Mouse (Mus musculus) heart, adult 11 months (tissue): ENCODE measurements at regions not wholly inside any gene's neighbourhood (a gene's known extent, or its start where the extent isn't known, plus 50 kb on each side); places are given as distances from the start of the nearest gene placed in this dataset.

Source experiments
- DNase-seq: peaks from one replicate; pipeline ENCODE4 v3.0.0; 2022

GRCm38 (mm10) chr14:54097026-54097425 lies 156.9 kb downstream of the Dad1 start:
- DNase-seq: no peak

GRCm38 (mm10) chr14:54092444-54092843 lies 161.5 kb downstream of the Dad1 start:
- peak; percentile 78 for DNase-seq

- no peak for DNase-seq
Measured at GRCm38 (mm10) chr14:54086660-54087059, 167.2 kb downstream of the Dad1 start.

DNA sequence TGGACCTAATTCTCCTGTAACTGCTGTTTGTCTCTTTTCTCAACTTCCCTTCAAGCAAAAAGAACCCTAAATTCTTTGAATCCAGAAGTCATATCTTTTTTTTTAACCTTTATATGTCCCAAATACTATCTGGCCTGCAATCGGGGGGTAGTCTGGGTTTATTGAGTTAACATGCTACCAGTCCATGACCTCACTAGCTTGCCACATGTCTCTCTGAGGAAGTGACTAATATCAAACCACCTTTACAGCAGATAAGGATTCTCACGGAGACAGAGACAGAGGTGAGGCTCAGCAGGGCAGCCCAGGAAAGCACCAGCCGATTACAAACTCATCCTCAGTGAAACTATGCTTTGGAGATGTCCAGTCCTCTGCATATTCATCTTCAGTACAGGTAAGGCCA lies 179.2 kb downstream of the Dad1 start:
- no peak for DNase-seq

DNA sequence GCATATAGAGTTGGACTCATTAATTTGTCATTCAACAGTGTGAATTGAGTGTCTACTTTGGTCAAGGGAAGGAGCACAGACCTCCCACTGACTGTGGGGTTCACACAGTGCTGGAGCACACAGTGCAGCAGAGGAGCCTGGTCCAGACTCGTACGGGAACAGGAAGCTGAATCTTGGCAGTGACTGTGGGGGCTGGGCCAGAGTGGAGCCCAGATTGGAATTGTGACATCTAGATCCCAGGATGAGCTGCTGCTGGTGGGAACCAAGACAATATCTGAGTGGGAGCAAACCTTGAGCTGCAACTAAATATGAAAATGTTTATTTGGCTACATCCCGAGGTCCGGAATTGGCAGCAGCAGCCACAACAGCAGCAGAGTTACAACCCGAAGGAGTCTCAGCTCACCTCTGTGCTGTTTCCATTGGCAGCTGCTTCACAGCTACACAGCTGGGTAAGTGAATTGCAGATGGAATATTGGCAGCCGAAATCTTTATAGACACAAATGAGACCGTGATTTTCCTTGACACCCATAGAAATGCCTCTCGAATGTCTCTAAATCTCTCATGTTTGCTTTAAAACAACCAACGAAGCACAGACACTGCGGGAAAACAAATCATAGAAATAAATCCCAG lies 181.5 kb downstream of the Dad1 start:
- peak; percentile 90 for DNase-seq

DNA sequence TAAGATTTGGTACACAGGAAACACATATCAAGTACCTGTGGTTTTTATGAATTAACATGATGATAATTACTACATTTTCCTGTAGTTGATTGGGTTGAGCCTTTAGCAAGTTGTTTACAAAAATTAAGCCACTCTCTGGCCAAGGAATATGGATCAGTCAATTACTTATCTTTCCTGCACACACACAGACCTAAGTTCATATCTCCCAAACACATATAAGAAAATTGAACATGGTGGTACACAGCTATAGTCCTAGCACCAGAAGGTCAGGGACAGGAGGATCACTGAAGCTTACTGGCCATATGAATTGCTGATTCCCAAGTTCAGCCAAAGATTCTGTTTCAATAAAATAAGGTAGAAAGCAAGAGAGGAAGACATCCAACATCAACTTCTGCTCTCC lies 183.7 kb downstream of the Dad1 start:
- DNase-seq: no peak

GRCm38 (mm10) chr14:54068684-54069083 lies 185.2 kb downstream of the Dad1 start:
- peak; percentile 36 for DNase-seq

GRCm38 (mm10) chr14:54065466-54065865 lies 188.4 kb downstream of the Dad1 start:
- no peak for DNase-seq

DNA sequence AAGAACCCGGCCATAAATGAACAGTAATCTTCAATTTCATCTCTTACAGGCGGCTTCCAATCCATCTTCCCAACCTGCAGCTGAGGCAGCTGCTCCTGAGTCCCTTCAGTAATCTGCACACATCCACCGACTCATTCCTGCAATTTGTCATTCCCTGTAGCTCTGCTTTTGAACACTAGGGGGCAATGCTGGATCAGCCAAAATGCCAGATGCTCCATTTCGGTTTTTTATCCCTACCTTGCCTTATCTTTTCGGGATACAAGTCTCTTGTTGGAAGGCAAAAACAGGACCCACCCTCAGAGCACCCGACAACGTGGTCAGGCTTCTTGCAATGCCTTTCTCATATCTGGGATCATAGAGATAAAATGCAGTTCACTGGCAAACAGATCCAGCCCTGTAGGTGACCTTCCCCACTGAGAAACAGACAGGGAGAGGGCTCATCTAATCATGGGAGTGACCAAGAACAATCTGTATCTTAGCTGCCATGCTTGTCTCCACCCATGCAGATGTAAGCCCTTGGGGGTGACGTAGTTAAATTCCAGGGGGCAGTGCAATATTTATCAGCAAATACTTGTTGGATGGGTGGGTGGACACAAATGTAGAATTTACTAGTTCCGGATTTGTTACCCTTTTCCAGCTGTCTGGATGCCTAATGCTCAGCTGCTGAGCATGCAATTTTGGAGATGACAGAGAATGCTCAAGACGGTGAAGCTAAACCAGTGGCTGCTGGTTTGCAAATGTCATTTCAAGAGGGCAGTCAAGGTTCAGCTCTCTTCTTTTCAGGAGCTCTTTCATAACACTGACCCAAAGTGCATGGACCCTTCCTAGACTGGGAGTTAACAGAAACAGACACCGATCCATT lies 189.1 kb downstream of the Dad1 start:
- DNase-seq: peak; percentile 89

- peak; percentile 84 for DNase-seq
Measured at GRCm38 (mm10) chr14:54061570-54061969, 192.3 kb downstream of the Dad1 start.

- peak; percentile 88 for DNase-seq
Measured at GRCm38 (mm10) chr14:54059776-54060175, 194.1 kb downstream of the Dad1 start.

- peak; percentile 50 for DNase-seq
Measured at GRCm38 (mm10) chr14:54059096-54059495, 194.8 kb downstream of the Dad1 start.

DNA sequence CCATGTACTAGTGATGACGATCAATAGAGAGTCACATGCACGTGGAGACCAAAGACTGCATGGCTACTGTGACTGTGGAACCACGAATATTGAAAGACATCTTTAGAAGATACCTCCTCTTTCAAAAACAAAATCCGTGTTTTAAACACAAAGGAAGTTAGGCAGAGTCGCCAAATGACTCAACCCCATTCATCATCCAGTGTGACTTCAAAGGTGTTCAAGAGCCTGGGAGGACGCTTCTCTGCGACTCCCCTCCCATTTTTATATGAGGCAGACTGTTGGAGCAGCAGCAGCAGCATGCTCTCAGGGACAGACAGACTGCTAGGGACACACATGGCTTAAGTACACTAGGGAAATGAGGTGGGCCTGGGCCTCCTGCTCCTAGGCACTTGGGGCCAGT lies 197.2 kb downstream of the Dad1 start:
- DNase-seq: peak; percentile 64

GRCm38 (mm10) chr14:54055390-54055789 lies 198.5 kb downstream of the Dad1 start:
- DNase-seq: no peak

- peak; percentile 73 for DNase-seq
Measured at GRCm38 (mm10) chr14:54042286-54042685, 211.6 kb downstream of the Dad1 start.

GRCm38 (mm10) chr14:54040644-54041043 lies 213.3 kb downstream of the Dad1 start:
- DNase-seq: no peak

DNA sequence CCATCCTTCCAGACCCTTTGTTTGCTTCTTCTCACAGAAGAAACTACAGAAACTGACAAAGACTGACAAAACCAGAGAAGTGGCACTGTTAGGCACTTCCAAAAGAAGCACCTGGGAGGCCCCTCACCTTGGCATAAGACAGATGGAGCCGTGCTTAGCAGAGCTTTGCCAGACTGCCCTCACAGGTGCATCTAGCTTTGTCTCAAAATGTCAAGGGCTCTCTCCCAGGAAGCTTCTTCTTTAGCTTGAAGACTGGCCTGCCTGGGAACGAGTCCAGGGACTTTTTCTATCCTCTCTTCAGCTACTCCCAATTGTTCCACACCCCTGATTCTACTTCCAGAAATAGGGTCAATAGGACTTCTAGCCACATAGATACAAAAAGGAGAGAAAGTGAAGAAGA lies 219.4 kb downstream of the Dad1 start:
- DNase-seq: no peak

DNA sequence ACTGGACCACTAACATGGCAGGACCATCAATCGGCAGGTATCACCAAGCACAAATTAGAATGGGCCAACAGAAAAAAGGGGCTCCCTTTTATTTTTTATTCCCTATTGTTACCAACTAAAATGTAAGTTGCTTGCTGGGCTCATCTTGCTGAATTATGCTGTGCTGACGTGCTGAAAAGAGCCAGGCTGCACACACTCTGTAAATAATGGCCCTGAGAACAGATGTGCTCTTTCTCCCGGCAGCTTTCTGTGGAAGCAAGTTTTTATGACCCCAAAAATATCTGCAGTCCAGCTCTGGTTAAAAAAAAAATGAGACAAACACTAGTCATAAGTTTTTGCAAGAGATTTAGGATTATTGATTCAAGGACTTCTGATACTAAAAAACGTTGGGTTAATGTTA lies 230.4 kb downstream of the Dad1 start:
- DNase-seq: no peak

DNA sequence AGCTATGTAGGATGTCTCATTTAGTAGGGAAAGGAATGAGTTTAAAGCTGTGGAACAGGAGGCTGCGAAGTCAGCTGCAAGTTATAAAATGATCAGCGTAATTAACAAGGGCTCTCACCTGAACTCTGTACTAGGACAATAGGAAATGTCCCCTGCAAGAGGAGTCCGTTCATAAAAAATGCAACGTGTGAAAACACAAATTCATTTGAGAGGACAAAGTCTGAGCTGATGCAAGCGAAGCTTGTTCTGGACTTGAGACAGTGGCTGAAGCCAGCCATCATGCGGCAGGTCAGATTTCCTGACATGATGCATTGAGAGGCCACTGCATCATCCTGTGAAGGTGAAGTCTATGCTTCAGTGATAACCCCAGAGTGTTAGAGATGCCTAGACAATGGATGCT lies 232.5 kb downstream of the Dad1 start:
- DNase-seq: no peak

- no peak for DNase-seq
Measured at GRCm38 (mm10) chr14:54014628-54015027, 239.3 kb downstream of the Dad1 start.

DNA sequence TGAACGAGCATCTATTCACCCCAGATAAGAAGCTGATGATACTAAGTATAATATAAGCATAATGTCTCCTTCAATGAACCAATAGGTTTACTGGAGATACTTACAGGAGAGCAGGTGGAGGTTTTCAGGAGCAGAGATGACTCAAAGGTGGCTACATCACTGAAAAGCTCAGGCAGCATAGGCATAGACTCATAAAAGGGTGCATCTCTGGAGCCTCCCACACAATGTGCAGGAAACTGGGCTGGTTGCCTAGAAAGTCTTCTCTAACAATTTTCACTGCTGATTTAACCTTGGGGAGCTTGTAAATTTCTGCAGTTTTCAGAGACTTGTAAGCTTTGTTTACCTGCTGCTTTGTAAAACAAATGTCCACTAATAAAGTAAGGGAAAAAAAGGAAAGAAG lies 251.8 kb downstream of the Dad1 start:
- no peak for DNase-seq

GRCm38 (mm10) chr14:54000527-54000926 lies 253.4 kb downstream of the Dad1 start:
- DNase-seq: no peak

GRCm38 (mm10) chr14:53993427-53993826 lies 260.5 kb downstream of the Dad1 start:
- no peak for DNase-seq

DNA sequence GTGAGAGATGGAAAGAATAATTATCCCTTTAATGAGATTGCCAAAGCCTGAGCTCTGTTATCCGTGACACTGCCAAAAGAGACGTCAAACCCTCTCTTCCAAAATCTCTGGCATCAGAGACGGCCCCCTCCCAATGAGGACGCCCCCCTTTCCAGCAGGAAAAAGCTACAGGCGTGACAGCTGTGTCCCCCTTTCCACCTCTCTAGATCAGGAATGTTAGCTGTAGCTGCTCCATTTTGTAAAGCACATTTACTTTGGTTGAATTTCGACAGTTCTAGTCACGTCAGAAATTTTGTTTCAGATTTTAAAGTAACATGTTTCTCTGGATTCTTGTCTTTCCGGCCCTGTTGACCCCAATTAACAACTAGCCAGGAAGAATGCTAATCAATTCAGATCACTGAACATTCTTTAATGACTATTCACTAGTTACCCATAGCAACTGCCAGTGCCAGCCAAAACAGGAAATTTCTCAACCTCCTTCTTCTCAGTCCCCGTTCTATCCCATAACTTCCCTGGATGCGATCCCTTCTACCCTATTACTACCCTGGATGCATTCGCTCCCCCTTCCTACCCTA lies 261.1 kb downstream of the Dad1 start:
- DNase-seq: peak; percentile 34
